Mouse (Mus musculus) 3134 (cell line): ENCODE measurements around the gene Ccl21a.
"Not testable (repeated sequence)": the region's sequence is repeated elsewhere in the genome, so short reads cannot be mapped to it uniquely, and the experiment has no call there.

Experiments used
- DNase-seq: peaks from one replicate; pipeline ENCODE4 v3.0.0-alpha.2; 2011; ENCODE audit warnings: low spot score; ENCODE audit not compliant: insufficient read length; ENCODE audit errors: extremely low read depth

The Ccl21a gene

DNA sequence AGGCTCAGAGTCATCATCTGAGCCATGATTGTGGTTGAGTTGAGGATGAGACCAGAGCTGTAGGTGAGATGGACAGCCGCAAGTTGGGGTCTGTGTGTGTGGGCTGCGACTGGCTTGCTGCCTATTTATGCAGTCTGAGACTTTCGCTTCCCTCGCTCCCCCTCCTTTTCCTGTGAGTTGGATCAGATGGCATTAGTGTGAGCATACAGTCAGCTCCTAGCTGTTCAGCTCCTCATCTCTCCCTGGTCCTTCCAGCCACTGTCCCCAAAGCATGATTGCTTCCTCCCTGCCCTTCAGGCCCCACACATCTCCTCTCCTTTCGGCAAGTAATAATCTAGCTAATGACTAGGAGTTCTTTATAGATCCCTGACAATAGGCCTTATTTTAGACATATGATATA, at the start of gene Ccl21a:
Gene Ccl21a (minus strand): TSS at position 101 of the 400 bp plus-strand sequence.
- not testable (repeated sequence) for DNase-seq

DNA sequence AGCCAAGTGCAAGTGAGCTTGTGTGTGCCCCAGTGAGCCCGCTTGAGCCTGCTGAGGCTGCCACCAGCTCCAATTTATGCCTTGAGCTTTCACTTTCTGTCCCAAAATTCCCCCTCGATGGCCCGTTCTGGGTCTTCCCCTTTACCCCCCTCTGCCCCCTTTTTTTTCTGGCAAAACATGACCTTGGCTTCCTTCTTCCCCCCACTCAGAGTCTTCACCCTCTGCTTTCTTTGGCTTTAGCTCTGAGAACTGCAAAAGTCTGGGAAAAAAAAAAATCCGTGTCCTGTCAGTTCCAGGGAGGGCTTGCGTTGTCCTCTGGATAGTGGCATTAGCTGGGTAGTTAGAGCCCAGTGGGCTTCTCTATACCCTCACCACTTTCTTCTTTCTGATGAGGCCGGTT, 17.3 kb downstream of the Ccl21a start, which contains the start of gene Ccl19:
Gene Ccl19 (minus strand): TSS at position 101 of the 400 bp plus-strand sequence.
- DNase-seq = not testable (repeated sequence)

DNA sequence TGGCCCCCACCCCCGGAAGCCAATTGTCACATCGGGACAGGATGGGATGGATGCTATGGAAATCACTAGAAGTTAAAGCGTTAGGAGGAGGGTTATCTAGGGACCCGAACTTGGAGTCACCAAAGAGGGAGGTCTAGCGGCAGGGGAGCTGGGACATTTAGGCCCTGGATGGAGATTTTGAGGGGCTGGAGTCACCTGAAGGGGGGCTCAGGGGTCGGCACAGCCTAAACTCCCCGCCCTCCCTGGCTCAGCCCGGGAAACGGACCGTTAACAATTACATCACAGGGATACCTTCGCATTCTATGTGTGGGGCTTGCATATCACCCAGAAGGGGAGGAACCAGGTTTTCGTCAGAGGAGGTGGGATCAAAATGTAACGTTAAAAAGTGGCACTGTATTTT, 38.5 kb downstream of the Ccl21a start, which contains the start of gene 4930578G10Rik:
Gene 4930578G10Rik (plus strand): TSS at position 301 of the 400 bp plus-strand sequence.
- not testable (repeated sequence) for DNase-seq
